Mouse (Mus musculus) forebrain, embryonic 16.5 days (tissue): ENCODE results near the gene Arvcf. TPM values are rescaled to one million over a fixed set of nuclear protein-coding genes. Genes with fewer than 3 reads are reported as not detected.

Source experiments
- ATAC-seq: fragments of 200-750 bp; cut with Nextera tagmentation; 2 replicates; pipeline ENCODE4 v1.8.0; 2017; ENCODE audit warnings: mild to moderate bottlenecking, moderate library complexity
- H3K27ac ChIP-seq: fragments of 300-500 bp; sonication (generic); 2 replicates; pipeline ENCODE4 v1.5.1; 2014; ENCODE audit warnings: low read length, control low read depth
- H3K27me3 ChIP-seq: fragments of 300-500 bp; sonication (generic); replicated peaks from 2 replicates; pipeline ENCODE4 v1.6.1; 2014; ENCODE audit warnings: low read length; ENCODE audit not compliant: control insufficient read depth, insufficient read depth
- H3K36me3 ChIP-seq: fragments of 300-500 bp; sonication (generic); 2 replicates; pipeline ENCODE4 v1.6.1; 2014; ENCODE audit not compliant: control insufficient read depth, insufficient read depth
- H3K4me1 ChIP-seq: fragments of 300-500 bp; sonication (generic); replicated peaks from 2 replicates; pipeline ENCODE4 v1.6.1; 2014; ENCODE audit warnings: low read length; ENCODE audit not compliant: control insufficient read depth, insufficient read depth
- H3K4me2 ChIP-seq: fragments of 300-500 bp; sonication (generic); 2 replicates; pipeline ENCODE4 v1.6.1; 2014; ENCODE audit warnings: mild to moderate bottlenecking, low read length, control low read depth
- H3K4me3 ChIP-seq: fragments of 300-500 bp; sonication (generic); replicated peaks from 2 replicates; pipeline ENCODE4 v1.5.1; 2014; ENCODE audit warnings: mild to moderate bottlenecking, low read length, control low read depth
- H3K9ac ChIP-seq: fragments of 300-500 bp; sonication (generic); replicated peaks from 2 replicates; pipeline ENCODE4 v1.6.1; 2014; ENCODE audit warnings: low read depth, low read length, control low read depth
- H3K9me3 ChIP-seq: fragments of 300-500 bp; sonication (generic); 2 replicates; pipeline ENCODE4 v1.6.1; 2016; ENCODE audit warnings: low read length; ENCODE audit not compliant: control insufficient read depth
- WGBS: fragments of 180-500 bp; shearing (Covaris S2); extraction: QIAGEN DNeasy Blood & Tissue Kit; methylation state at CpG from one replicate; pipeline ENCODE4 v1.1.7; 2014; 5-methylcytosine and 5-hydroxymethylcytosine counted together
- polyA plus RNA-seq: library from polyadenylated mRNA; unstranded; fragments of >200 nt; fragmentation: Nextera tagmentation; extraction: Ambion mirVana; gene quantifications from 2 replicates; pipeline ENCODE4 v1.2.1, GENCODE M21; 2015

Arvcf gene
- polyA plus RNA-seq, 1 experiment from 2014 or later: 67.8 TPM

GRCm38 (mm10) chr16:18370197-18370596 is 22.2 kb downstream of the Arvcf start:
- no peak overlapping the region for H3K4me2 ChIP-seq
- H3K9ac ChIP-seq: no peak overlapping the region
- H3K36me3 ChIP-seq: no peaks in the 10 kb centered on the region
- whole genome bisulfite sequencing: 93% methylated on average over 3 of the region's 3 CpGs
- H3K27me3 ChIP-seq: no peaks in the 10 kb centered on the region
- no peak for ATAC-seq
- H3K9me3 ChIP-seq: no peaks in the 10 kb centered on the region
- H3K4me1 ChIP-seq: no peaks in the 10 kb centered on the region
- H3K27ac ChIP-seq: no peak overlapping the region
- no peak overlapping the region for H3K4me3 ChIP-seq

- WGBS: 93% methylated on average over 4 of the region's 4 CpGs
- ATAC-seq: no peak
Measured at GRCm38 (mm10) chr16:18373632-18374031, 25.6 kb downstream of the Arvcf start.

GRCm38 (mm10) chr16:18376297-18376954 is 28.4 kb downstream of the Arvcf start:
- H3K27me3 ChIP-seq: no peaks in the 10 kb centered on the region
- no peaks in the 10 kb centered on the region for H3K9me3 ChIP-seq
- H3K27ac ChIP-seq: no peak overlapping the region
- H3K4me2 ChIP-seq: no peak overlapping the region
- WGBS: 89% methylated on average over 7 of the region's 7 CpGs
- H3K4me1 ChIP-seq: peaks cover 26% of the 10 kb centered on the region
- H3K9ac ChIP-seq: no peak overlapping the region
- no peaks in the 10 kb centered on the region for H3K36me3 ChIP-seq
- H3K4me3 ChIP-seq: no peak overlapping the region
- no peak for ATAC-seq

More at GRCm38 (mm10) chr16:18373632-18374031, 25.6 kb downstream of the Arvcf start:
- H3K27me3 ChIP-seq: no peaks in the 10 kb centered on the region
- H3K4me2 ChIP-seq: no peak overlapping the region
- no peak overlapping the region for H3K9ac ChIP-seq
- H3K4me1 ChIP-seq: peaks cover 2% of the 10 kb centered on the region; the same call in 1 of the 2 replicates
- no peak overlapping the region for H3K27ac ChIP-seq
- H3K36me3 ChIP-seq: no peaks in the 10 kb centered on the region
- H3K9me3 ChIP-seq: no peaks in the 10 kb centered on the region
- no peak overlapping the region for H3K4me3 ChIP-seq

- no peak overlapping the region for H3K9ac ChIP-seq
- 31% methylated on average over 3 of the region's 3 CpGs for WGBS
- no peak for ATAC-seq
- H3K36me3 ChIP-seq: no peaks in the 10 kb centered on the region
- no peaks in the 10 kb centered on the region for H3K9me3 ChIP-seq
- no peak overlapping the region for H3K4me3 ChIP-seq
- no peak overlapping the region for H3K27ac ChIP-seq
- no peaks in the 10 kb centered on the region for H3K27me3 ChIP-seq
- no peak overlapping the region for H3K4me2 ChIP-seq
- peaks cover 34% of the 10 kb centered on the region for H3K4me1 ChIP-seq
Measured at GRCm38 (mm10) chr16:18377203-18377602, 29.2 kb downstream of the Arvcf start.

- H3K27me3 ChIP-seq: no peaks in the 10 kb centered on the region
- H3K9me3 ChIP-seq: no peaks in the 10 kb centered on the region
- 54% methylated on average over 1 of the region's 1 CpGs for WGBS
- no peak overlapping the region for H3K4me3 ChIP-seq
- no peak for ATAC-seq
- H3K4me1 ChIP-seq: peaks cover 45% of the 10 kb centered on the region
- no peak overlapping the region for H3K27ac ChIP-seq
- no peaks in the 10 kb centered on the region for H3K36me3 ChIP-seq
- H3K4me2 ChIP-seq: no peak overlapping the region
- H3K9ac ChIP-seq: no peak overlapping the region
Measured at GRCm38 (mm10) chr16:18378489-18378888, 30.5 kb downstream of the Arvcf start.

GRCm38 (mm10) chr16:18379338-18380001 is 31.5 kb downstream of the Arvcf start:
- Histone ChIP-seq H3K27me3 (no peaks in the 10 kb centered on the region), H3K4me3 (no peak overlapping the region), H3K9ac (no peak overlapping the region), H3K36me3 (no peaks in the 10 kb centered on the region), H3K4me1 (peaks cover 55% of the 10 kb centered on the region), H3K9me3 (no peaks in the 10 kb centered on the region), H3K27ac (0 out of 2 replicates have a peak overlapping the region, but pooled peaks have one; percentile 41), H3K4me2 (no peak overlapping the region)
- 0 out of 2 replicates have a peak, but pooled peaks have one; percentile 6 for ATAC-seq
- WGBS: 51% methylated on average over 8 of the region's 8 CpGs

- peak; percentile 66 for ATAC-seq
- Histone ChIP-seq H3K4me1 (peaks cover 58% of the 10 kb centered on the region), H3K36me3 (no peaks in the 10 kb centered on the region), H3K4me3 (no peak overlapping the region), H3K27ac (peak overlapping the region; percentile 60), H3K4me2 (no peak overlapping the region), H3K9me3 (no peaks in the 10 kb centered on the region), H3K9ac (no peak overlapping the region), H3K27me3 (no peaks in the 10 kb centered on the region)
- WGBS: 6% methylated on average over 6 of the region's 6 CpGs
Measured at GRCm38 (mm10) chr16:18380495-18381063, 32.6 kb downstream of the Arvcf start.

GRCm38 (mm10) chr16:18381621-18382258 is 33.8 kb downstream of the Arvcf start:
- H3K4me2 ChIP-seq: no peak overlapping the region
- ATAC-seq: peak; percentile 72
- no peaks in the 10 kb centered on the region for H3K27me3 ChIP-seq
- H3K4me1 ChIP-seq: peaks cover 58% of the 10 kb centered on the region
- no peaks in the 10 kb centered on the region for H3K9me3 ChIP-seq
- H3K27ac ChIP-seq: peak overlapping the region; percentile 41
- H3K4me3 ChIP-seq: no peak overlapping the region
- no peaks in the 10 kb centered on the region for H3K36me3 ChIP-seq
- H3K9ac ChIP-seq: no peak overlapping the region
- WGBS: 40% methylated on average over 6 of the region's 6 CpGs

GRCm38 (mm10) chr16:18383045-18383726 is 35.2 kb downstream of the Arvcf start:
- no peak overlapping the region; the same call in 1 of the 2 replicates for H3K27ac ChIP-seq
- H3K4me1 ChIP-seq: peaks cover 69% of the 10 kb centered on the region
- no peak for ATAC-seq
- no peak overlapping the region for H3K4me3 ChIP-seq
- H3K9ac ChIP-seq: no peak overlapping the region
- 70% methylated on average over 9 of the region's 9 CpGs for WGBS
- no peak overlapping the region for H3K4me2 ChIP-seq
- no peaks in the 10 kb centered on the region for H3K9me3 ChIP-seq
- H3K36me3 ChIP-seq: no peaks in the 10 kb centered on the region
- no peaks in the 10 kb centered on the region for H3K27me3 ChIP-seq
